Mouse (Mus musculus): ENCODE data around the gene Stox2.

The Stox2 gene

DNA sequence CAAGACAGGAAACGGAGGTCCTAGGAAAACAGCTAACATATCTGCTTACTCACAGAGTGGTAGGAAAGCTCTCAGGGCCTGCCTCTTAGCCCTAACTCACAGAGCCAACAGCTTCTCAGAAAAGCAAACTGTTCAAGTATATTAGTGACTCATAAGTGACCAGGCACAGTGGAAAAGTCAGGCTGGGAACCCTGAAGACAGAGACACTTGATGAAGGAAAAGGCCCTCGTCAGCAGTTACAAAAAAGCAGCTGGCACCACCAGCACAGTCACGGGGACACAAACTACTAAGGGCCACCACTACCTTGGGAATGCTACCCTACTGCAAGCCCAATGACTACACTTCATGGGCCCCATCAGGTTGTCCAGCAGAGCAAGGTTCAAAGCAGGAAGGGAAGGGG lies 168.0 kb downstream of the Stox2 start:
- in situ Hi-C loops (cut with MboI; ENCODE audit: low pct_unique_long_range_greater_than_20kb in 1 of 2, low sequenced_read_pairs in 2 of 2, unreplicated experiment in 1 of 2), result no loop called here

DNA sequence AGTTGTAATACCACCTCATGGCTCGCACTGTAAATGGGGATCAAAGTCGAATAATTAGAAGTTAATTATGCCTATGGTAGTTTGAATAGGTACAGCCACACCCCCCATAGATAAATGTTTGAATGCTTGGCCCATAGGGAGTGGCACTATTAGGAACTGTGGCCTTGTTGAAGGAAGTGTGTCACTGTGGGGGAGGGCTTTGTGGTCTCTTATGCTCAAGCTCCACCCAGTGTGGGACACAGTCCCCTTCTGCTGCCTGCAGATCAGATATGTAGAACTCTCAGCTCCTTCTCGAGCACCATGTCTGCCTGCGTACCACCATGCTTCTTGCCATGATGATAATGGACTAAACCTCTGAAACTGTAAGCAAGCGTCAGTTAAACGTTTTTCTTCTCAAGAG lies 177.2 kb downstream of the Stox2 start:
- in situ Hi-C loops (cut with MboI; ENCODE audit: low pct_unique_long_range_greater_than_20kb in 1 of 2, low sequenced_read_pairs in 2 of 2, unreplicated experiment in 1 of 2), result no loop called here

DNA sequence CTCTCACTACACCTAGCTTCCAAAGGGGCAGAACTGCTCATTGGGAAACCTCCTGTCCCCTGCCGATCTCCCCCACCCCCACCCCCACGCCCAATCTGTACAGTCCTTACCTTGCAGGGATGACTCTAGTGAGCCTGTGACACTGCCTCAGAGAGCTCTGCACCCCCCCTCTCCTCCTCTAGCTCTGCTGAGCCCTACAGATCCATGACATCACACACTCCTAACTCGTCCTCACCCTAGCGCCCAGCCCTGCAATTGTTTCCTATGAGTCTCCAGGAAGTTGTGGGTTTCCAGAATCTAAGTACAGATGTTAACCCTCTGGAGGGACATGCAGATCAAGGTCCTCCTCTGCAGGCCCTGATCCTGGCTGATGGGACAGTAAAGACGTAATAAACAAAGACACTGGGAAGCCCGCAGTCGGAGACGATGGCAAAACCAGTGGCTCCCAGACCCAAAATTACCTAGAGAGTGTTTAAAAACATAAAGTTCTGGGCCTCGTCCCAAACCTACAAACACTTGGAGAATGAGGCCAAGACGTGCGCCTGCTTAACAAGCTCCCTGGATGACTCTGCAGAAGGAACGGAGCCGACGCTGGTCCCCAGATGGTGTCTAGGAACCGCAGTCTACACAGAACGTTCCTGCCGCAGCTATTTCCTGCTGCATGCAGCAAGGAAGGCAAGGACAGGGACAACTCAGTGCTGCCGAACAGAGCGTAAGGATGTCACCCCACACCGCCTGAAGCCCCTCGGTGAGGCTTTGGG lies 177.9 kb downstream of the Stox2 start:
- in situ Hi-C loops (cut with MboI; ENCODE audit: low pct_unique_long_range_greater_than_20kb in 1 of 2, low sequenced_read_pairs in 2 of 2, unreplicated experiment in 1 of 2), result no loop called here

DNA sequence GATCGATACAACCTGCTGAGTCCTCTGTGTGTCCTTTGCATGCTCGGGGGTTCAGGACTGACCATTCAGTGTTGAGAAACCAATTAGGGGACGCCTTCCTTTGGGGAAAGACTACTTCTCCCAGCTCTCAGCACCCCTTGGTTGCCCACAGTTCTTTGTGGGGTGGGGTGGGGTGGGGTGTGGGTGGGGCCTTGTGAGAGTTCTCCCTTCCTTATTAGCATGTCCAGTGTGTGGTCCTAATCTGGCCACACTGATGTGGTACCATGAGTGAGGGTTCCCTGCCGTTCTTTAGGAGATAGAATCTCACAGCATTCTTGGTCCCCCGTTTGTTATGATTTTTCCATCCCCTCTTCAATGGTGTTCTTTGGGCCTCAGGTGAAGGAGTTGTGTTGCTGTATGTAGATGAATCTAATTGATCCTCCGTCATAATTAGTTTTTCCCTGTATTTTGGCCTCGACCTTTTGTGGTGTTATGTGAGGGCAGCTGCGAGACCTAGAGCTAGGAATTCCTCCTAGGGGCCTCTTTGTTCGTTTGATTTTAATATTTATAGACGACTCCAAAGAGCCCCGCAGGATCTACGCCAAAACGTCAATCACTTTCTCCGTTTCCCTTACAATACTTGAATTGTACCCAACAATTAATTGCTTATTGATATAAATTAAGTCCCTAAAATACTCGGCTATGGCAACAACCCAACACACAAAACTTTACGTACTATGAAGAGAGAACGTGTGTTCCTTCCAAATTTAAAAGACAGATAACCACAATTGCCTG lies 182.9 kb downstream of the Stox2 start:
- in situ Hi-C loops (cut with MboI; ENCODE audit: low pct_unique_long_range_greater_than_20kb in 1 of 2, low sequenced_read_pairs in 2 of 2, unreplicated experiment in 1 of 2), result no loop called here

GRCm38 (mm10) chr8:47260751-47261474 lies 185.2 kb downstream of the Stox2 start:
- in situ Hi-C loops (cut with MboI; ENCODE audit: low pct_unique_long_range_greater_than_20kb in 1 of 2, low sequenced_read_pairs in 2 of 2, unreplicated experiment in 1 of 2), result no loop called here

- in situ Hi-C loops (cut with MboI; ENCODE audit: low pct_unique_long_range_greater_than_20kb in 1 of 2, low sequenced_read_pairs in 2 of 2, unreplicated experiment in 1 of 2), result no loop called here
These were observed 195.3 kb downstream of the Stox2 start for GRCm38 (mm10) chr8:47250832-47251231.

DNA sequence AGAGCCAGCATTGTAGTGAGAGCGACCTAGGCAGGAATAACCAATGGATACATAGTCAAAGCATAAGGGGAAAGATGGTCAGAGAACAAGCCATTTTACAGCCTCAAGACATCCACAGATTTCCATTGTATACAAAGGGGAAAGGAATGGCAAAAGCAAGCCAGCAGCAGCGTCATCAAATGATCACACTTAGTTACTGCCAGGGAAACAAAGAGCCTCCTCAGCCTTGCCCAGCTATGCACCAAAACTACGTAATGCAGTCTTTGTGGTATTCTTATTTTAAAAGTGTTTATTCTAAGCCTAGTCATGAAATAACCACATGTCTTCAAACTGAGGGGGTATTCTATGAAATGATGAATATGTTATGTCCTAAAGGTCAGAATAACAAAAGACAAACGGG lies 201.0 kb downstream of the Stox2 start:
- in situ Hi-C loops (cut with MboI; ENCODE audit: low pct_unique_long_range_greater_than_20kb in 1 of 2, low sequenced_read_pairs in 2 of 2, unreplicated experiment in 1 of 2), result no loop called here

DNA sequence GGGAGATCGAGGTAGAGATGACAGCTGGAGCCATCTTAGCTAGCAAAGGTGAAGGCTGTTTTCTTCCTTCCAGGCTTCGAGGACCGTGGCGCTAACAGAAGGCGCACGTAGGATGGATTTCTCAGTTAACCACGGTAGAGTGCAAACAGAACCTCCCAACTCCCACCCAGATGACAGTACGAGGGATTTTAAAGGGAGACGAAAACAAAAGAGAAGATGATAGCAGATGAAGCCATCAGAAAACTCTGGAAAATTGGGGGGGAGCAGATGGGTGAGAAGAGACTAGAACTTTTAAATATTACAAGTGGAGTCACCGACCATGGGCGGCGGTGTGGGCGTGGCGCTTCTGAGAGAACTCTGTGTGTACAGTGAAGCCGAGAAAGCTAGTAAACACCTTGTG lies 202.0 kb downstream of the Stox2 start:
- in situ Hi-C loops (cut with MboI; ENCODE audit: low pct_unique_long_range_greater_than_20kb in 1 of 2, low sequenced_read_pairs in 2 of 2, unreplicated experiment in 1 of 2), result no loop called here

- in situ Hi-C loops (cut with MboI; ENCODE audit: low pct_unique_long_range_greater_than_20kb in 1 of 2, low sequenced_read_pairs in 2 of 2, unreplicated experiment in 1 of 2), result no loop called here
These were observed 202.5 kb downstream of the Stox2 start for GRCm38 (mm10) chr8:47243631-47244030.

DNA sequence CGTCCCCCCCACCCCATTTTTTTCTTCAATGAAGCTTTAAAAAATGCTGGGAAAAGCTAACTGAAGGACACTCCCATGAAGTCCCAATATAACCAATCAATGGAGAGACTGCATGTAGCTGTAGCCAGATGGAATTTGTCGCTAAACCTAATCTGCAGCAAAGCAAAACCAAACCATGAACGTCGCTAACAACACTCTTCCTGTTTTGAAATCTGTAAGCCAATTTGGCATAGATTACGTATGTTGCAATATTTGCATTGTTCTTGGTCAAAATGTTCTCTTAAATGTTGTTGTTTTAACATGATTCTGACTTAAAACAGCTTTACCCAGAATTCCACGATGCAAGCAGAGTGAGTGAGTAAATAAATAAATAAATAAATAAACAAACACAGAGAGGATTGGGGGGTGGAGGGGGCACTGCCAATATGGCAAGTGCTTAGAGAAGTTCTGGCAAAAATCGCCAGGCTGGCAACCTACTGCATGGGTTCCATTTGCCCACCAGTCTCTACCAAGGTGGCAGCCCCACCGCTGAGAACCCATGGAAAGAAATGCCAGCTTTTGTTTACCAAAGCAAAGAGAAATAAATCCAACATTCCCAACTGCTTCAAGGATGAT lies 203.0 kb downstream of the Stox2 start:
- in situ Hi-C loops (cut with MboI; ENCODE audit: low pct_unique_long_range_greater_than_20kb in 1 of 2, low sequenced_read_pairs in 2 of 2, unreplicated experiment in 1 of 2), result no loop called here

DNA sequence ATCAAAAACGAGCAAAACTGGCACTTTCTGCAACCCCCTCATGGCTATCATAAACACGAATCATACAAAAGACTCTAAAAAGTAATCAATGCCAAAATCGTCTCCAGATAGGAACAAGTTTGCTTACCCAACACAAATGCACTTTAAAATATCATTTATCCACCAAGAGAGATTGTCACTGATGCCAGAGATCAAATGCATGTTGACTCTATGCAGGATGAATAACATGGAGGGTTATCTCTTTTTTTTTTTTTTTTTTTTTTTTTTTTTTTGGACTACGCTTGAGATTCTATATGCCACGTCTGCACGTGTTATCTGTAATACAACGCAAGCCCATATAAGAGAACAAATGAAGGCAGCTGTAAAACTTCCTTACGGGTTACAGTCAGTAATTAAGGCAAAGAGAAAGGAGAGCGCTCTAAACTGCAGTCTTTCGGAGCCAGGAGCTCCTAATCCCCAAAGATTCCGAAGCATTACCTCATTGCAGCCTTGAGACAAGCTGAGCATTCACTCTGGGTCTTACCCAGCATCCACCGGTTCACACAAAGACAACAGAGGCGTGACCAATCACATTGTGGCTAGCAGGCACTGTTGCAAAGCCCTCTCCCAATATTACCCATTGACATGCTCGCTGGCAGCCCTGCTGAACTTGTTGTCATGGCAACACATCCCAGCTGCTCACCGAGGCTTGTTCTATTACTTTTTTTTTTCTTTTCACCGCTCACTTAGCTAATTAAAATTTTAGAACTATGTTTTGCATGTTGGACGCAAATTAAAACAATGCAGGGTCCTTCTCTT lies 203.8 kb downstream of the Stox2 start:
- in situ Hi-C loops (cut with MboI; ENCODE audit: low pct_unique_long_range_greater_than_20kb in 1 of 2, low sequenced_read_pairs in 2 of 2, unreplicated experiment in 1 of 2), result no loop called here

DNA sequence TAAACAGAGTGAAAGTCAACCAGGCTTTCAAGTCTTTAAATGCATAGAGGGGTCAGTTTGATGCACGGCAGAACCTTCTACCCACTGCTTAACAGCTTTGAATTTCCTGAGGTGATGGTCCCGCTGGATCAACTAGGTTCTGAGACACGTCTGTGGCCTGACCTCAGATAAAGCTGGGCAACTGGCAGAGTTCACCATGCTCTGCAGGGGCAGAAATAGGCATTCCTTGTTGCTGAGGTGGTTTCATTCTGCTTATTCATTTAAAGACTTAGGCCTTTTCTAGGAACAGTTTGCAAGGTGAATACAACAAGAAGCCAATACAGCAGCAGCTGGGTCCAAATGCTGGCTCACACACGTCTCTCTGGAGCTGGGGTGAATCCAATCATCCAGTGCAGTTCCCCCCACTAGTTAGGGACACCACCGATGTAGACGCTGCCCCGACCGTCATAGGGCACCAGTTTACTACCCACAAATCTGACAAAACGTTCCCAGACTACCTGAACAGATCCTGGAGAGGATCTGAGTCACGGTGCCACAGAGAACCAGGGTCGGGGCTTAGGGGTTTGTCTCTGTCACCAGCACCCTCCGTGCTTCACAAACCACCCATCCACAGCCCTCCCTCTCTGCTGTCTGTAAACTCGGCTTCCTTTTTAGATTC lies 204.6 kb downstream of the Stox2 start:
- in situ Hi-C loops (cut with MboI; ENCODE audit: low pct_unique_long_range_greater_than_20kb in 1 of 2, low sequenced_read_pairs in 2 of 2, unreplicated experiment in 1 of 2), result no loop called here

DNA sequence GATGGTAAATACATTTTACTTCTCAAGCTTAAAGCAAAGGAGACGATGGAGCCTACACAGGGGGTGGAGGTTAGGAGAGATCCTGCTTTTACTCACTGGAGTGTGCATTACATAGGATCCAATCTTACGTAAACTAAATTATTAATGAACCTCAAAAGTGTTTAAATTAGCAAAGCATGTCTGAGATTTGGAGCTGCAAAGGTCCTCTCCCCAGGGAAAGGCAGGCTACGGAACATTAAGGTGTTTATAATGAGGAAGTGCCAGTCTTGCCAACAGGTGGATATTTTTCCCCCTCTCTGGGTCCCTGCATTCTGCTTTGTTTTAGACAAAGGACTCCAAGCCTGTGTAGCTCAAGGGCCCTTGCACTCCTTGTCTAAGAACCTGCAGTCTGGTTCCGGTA lies 205.3 kb downstream of the Stox2 start:
- in situ Hi-C loops (cut with MboI; ENCODE audit: low pct_unique_long_range_greater_than_20kb in 1 of 2, low sequenced_read_pairs in 2 of 2, unreplicated experiment in 1 of 2), result no loop called here

GRCm38 (mm10) chr8:47240266-47240665 lies 205.9 kb downstream of the Stox2 start:
- in situ Hi-C loops (cut with MboI; ENCODE audit: low pct_unique_long_range_greater_than_20kb in 1 of 2, low sequenced_read_pairs in 2 of 2, unreplicated experiment in 1 of 2), result no loop called here

- in situ Hi-C loops (cut with MboI; ENCODE audit: low pct_unique_long_range_greater_than_20kb in 1 of 2, low sequenced_read_pairs in 2 of 2, unreplicated experiment in 1 of 2), result no loop called here
These were observed 214.1 kb downstream of the Stox2 start for GRCm38 (mm10) chr8:47232081-47232480.

GRCm38 (mm10) chr8:47230057-47230456 lies 216.1 kb downstream of the Stox2 start:
- in situ Hi-C loops (cut with MboI; ENCODE audit: low pct_unique_long_range_greater_than_20kb in 1 of 2, low sequenced_read_pairs in 2 of 2, unreplicated experiment in 1 of 2), result no loop called here

- in situ Hi-C loops (cut with MboI; ENCODE audit: low pct_unique_long_range_greater_than_20kb in 1 of 2, low sequenced_read_pairs in 2 of 2, unreplicated experiment in 1 of 2), result no loop called here
These were observed 224.3 kb downstream of the Stox2 start for GRCm38 (mm10) chr8:47221851-47222250.

DNA sequence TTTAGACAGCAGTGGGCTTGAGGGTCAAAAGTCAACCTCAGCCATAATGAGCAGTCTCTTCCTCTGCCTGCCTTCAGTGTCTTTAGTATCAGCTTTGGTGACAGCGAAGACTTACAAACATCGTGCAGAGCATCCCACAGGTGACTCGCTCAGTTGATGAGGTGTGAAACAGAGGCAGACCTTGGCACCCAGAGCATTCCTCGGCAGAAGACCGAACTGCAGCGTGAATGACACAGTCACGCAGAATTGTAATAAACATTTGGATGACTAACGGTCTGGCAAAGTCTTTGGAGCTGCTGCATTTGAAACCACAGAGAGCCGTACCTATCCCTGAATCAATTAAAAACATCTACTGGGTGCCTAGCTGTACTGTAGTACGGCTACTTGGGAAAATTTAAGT lies 225.0 kb downstream of the Stox2 start:
- in situ Hi-C loops (cut with MboI; ENCODE audit: low pct_unique_long_range_greater_than_20kb in 1 of 2, low sequenced_read_pairs in 2 of 2, unreplicated experiment in 1 of 2), result no loop called here
